Mouse (Mus musculus) layer of hippocampus, adult 9-11 months (tissue): Measurements from ENCODE around the gene Gm5089.
A peak's percentile ranks its signal among the peaks of the same experiment; 100 is the strongest.

Source experiments
- DNase-seq: peaks from one replicate; pipeline ENCODE4 v3.0.0; 2022

Gm5089 gene

DNA sequence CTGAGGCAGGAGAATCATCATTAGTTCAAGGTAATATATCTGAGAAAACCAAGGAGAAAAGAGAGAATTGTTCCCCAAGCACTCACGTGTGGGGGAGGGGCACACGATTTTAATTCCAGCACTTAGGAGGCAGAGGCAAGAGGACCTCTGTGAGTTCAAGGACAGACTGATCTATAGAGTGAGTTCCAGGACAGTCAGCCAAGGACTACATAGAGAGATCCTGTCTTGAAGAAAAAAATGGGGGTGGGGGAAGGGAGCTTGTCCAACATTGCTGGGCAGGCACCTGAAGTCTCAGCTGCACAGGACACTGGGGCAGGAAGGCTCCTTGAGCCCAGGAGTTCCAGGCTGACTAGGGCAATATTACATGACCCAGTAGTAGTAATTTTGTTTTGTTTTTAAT lies 36.1 kb downstream of the Gm5089 start:
- no peak for DNase-seq

DNA sequence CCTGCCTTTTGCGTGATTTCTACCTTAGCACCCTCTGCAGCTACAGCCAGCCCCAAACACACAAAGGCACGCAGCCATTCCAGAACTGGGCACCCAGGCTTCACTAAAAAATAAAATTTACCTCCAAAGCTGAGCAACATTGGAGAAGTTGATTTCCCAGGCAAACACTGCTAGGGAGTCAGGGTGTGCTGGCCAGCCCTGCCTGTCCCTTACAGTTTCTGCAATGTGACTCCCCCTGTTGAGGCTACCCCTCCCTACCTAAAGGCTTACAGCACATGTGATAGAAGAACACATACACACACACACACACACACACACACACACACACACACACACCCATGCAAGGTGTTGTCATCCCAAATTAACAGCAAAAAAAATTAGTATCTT lies 37.4 kb downstream of the Gm5089 start:
- DNase-seq, result no peak

- no peak for DNase-seq
These were observed 37.9 kb downstream of the Gm5089 start for GRCm38 (mm10) chr14:122412841-122413541.

DNA sequence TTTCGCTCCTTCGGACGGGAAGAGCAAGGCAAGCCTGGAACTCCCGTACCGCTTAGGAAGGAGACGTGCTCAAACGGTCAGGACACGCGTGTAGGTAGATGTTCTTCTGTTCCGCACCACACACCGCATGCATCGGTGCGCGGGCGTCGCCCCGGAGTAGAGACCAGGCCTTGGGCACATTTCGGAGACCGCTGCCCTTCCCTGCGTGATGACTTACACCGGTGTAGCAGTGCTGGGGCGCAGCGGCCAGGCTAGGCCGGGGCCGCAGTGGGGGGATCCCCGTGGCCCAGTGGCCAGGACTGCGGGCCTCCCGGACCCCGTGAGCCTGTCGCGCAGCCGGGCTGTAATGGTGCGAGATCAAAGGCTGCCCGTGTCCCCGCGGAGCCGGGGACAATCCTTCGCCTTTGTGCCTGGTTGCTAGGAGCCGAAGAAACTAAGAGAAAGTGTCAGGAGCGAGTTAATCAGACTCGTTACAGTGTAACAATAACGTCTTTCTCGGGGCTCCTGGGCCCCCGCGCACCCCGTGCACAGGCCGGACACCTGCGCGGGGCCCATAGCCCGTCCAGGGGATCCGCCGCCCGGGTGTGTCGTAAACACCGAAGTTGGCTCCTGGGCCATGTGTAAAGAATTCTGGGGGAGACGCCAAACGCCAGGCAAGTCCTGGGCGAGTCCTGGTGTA lies 44.2 kb downstream of the Gm5089 start:
- peak; percentile 13 for DNase-seq

DNA sequence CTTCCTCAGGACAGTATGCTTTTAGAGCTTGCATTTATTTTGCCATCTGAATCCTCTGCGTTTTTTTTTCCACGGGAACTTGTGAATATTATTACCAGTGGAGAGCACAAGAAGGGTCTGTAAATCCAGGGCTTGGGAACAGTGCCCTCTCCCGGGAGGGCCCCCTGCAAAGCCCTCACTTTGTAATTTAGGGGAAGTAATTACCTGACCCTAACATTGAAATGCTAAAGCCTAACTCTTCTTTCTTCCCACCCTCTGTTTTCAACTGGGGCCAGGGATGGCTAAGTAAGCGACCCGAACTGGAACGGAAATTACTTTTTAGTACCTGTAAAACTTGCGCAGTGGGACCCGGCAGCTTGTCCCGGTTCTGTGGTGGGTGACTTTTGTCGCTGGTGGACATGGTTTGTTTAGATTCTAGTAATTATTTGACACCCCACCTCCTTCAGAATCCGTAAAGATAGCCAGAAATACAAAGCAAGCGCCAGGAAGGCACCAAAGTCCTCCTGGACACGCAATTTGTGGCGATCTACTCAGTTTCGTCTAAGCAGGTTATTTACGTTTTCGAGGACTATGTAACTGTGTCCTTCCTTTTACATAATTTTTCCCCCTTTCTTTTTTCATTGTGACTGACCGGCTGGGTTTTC lies 44.9 kb downstream of the Gm5089 start:
- DNase-seq, result no peak

GRCm38 (mm10) chr14:122405236-122405635 lies 45.7 kb downstream of the Gm5089 start:
- DNase-seq, result no peak

- DNase-seq, result no peak
These were observed 46.2 kb downstream of the Gm5089 start for GRCm38 (mm10) chr14:122404596-122405154.

DNA sequence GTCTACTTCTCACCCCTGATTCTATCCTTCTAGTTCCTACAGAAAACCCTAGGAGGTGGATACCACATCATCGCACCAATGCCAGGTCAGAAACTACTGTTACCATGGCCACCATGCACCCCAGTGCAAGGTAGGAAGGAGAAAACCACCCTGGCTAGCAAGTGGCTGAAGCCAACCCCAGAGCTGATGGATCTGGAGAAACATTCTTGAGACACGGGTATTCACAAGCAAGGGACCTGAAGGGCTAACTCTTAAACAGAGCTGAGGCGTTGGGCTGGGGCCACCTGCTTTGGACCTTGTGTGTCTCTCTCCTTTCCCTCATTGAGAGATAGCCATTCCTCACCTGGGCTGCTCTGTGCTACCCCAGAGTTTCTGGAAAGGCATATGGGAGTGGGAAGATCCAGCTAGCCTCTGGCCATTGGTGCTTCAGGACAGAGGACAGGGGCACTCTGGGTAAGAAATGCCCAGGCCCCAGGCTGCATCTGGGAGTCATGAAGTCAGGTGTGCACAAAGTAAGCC lies 47.4 kb downstream of the Gm5089 start:
- DNase-seq, result no peak

DNA sequence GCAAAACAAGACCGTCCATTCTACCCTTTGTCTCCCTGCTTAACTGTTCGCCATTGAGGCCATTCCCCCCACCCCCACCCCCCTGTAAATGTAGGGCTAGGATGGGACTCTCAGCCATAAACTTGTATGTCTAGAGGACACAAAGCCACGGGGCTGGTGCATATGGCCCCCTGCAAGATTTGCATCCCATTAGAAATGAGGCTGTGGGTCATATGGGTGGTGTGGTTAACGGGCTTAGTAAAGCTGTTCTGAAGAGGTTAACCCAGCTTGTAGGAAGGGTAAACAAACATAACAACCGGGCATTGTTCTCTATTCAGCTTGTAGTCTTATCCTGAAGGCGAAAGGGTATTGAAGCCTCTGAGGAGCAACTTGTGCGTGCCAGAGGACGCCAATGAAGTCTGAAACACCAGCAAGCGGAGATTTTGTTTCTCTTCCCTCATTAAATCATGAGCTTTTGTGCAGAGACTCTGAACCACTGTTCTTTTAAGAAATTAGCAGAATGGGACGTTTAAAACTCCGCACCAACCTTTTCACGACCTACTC lies 48.1 kb downstream of the Gm5089 start:
- DNase-seq, result no peak

DNA sequence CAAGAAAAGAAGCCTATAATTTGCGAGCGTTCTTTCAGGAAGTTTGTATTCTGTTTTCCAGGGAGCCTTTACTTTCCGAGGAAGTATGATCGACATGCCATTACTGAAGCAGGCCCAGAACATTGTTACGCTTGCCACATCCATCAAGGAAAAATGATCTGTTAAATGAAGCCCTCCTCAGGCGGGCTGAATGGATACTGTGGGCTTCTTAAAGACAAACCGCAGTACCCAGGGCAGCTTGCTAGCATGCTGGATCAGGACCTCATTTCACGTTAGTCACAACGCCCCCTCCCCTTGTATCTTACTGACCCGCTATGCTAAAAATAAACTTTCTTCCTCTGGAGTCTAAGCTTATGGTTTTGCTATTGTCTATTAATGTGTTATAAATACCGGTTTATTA lies 49.0 kb downstream of the Gm5089 start:
- no peak for DNase-seq

GRCm38 (mm10) chr14:122399906-122400305 lies 51.0 kb downstream of the Gm5089 start:
- no peak for DNase-seq

DNA sequence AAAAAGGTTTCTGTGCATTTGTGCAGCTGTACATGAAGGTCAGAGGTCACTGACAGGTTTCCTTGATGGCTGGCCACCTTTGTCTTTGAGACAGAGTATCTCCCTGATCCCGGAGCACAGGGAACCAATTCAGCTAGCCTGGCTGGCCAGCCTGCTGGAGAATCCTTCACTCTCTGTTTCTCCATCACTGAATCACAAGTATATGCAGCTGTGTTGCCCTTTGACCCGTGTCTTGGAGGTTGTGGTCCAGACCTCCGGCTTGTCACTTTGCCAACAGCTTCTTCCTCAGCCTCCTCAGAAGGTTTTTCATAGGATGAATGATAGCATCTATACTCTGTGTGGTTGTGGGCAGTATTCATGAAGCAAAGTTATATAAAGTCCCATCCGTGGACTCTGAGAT lies 52.2 kb downstream of the Gm5089 start:
- DNase-seq, result no peak

GRCm38 (mm10) chr14:122393119-122393518 lies 57.8 kb downstream of the Gm5089 start:
- DNase-seq, result no peak

GRCm38 (mm10) chr14:122390935-122391334 lies 60.0 kb downstream of the Gm5089 start:
- DNase-seq, result no peak

GRCm38 (mm10) chr14:122389684-122390370 lies 61.1 kb downstream of the Gm5089 start:
- DNase-seq, result no peak

GRCm38 (mm10) chr14:122388431-122389031 lies 62.4 kb downstream of the Gm5089 start:
- DNase-seq, result no peak

GRCm38 (mm10) chr14:122387781-122388180 lies 63.1 kb downstream of the Gm5089 start:
- no peak for DNase-seq

DNA sequence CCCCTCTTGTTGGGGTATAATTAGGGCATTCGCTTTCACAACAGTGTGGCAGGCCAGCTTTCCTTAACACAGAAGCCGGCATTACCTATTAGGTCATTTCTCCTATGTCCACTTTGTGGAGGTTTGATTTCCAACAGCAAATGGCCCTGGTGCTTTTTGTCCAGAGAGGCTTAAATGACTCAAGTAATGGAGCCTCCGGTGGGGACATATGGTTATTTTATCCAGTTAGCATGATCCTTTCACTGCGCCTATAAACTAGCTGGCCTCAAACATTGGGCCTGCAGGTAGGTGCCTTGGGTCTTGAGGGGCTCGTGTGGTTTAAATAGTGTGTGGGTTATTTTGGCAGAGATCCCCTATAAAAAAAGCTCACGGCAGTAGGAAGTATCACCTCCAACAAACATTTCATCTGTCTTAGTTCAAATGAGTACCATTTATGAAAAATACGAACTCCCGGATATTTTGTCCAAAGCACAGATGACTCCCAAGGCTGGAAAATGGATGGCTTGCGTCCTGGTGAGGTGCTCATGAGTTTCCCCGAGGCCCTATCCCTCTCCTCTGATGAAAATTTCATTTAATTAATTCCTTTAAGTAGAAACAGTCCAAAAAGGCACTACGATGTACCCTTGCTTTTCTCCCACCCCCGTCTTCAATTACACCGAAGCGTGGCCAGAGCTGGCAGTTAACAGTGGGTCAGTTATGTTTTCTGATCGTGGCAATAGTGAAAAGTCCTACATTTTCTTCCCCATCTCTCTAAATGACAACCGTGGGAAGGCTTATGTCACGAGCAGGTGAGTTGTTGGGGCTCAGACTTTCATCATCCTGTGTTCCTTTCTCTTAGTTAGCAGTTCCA lies 64.4 kb downstream of the Gm5089 start:
- DNase-seq, result no peak

- DNase-seq, result no peak
These were observed 65.2 kb downstream of the Gm5089 start for GRCm38 (mm10) chr14:122385758-122386157.

DNA sequence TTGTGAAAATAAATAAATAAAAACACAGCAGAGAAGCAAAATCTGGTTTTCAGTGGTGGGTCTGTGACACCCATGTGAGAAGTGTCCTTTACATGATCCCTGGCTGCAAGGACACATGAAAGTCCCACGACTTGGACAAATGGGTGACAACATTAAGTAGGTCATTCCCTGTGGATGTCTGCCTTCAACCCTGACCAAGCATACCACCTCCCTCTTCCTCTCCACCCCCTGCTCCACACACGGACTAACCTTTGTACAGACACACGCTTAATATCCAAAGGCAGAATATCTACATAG lies 65.7 kb downstream of the Gm5089 start:
- DNase-seq, result no peak
